Mouse (Mus musculus) splenic B cell, adult 2 months (primary cell): ENCODE measurements around the gene Hoxa6.

ENCODE experiments used
- DNase-seq: peaks from one replicate; pipeline ENCODE4 v3.0.0-alpha.2; 2011; ENCODE audit warnings: low read depth, low spot score
- H3K27me3 ChIP-seq: 2 replicates; pipeline ENCODE4 v1.6.1; 2012; ENCODE audit warnings: mild to moderate bottlenecking, low read length, moderate library complexity, mixed read lengths; ENCODE audit not compliant: control insufficient read depth, poor library complexity, insufficient read depth, severe bottlenecking
- H3K36me3 ChIP-seq: 2 replicates; pipeline ENCODE4 v1.6.1; 2012; ENCODE audit warnings: mild to moderate bottlenecking, low read length, moderate library complexity, mixed read lengths; ENCODE audit not compliant: control insufficient read depth, poor library complexity, insufficient read depth, severe bottlenecking

Gene Hoxa6

GRCm38 (mm10) chr6:52190906-52191810 is 17.4 kb downstream of the Hoxa6 start, which contains the start of gene Hoxa4:
Gene Hoxa4, minus strand, starts transcription at chr6:52191753.
- H3K36me3 ChIP-seq, result no peaks in the 10 kb centered on the region

GRCm38 (mm10) chr6:52190410-52190809 is 18.1 kb downstream of the Hoxa6 start:
- Histone ChIP-seq H3K36me3 (no peaks in the 10 kb centered on the region), H3K27me3 (no peaks in the 10 kb centered on the region)
- DNase-seq, result no peak

More at GRCm38 (mm10) chr6:52190906-52191810, 17.4 kb downstream of the Hoxa6 start, which contains the start of gene Hoxa4:
- DNase-seq, result no peak
- H3K27me3 ChIP-seq, result no peaks in the 10 kb centered on the region

- Histone ChIP-seq H3K36me3 (no peaks in the 10 kb centered on the region), H3K27me3 (no peaks in the 10 kb centered on the region)
- DNase-seq, result no peak
These were observed 18.6 kb downstream of the Hoxa6 start for GRCm38 (mm10) chr6:52189909-52190308.

- DNase-seq, result no peak
- no peaks in the 10 kb centered on the region for H3K36me3 ChIP-seq
- no peaks in the 10 kb centered on the region for H3K27me3 ChIP-seq
These were observed 19.3 kb downstream of the Hoxa6 start for GRCm38 (mm10) chr6:52189172-52189591.

GRCm38 (mm10) chr6:52186500-52186899 is 22.0 kb downstream of the Hoxa6 start:
- DNase-seq, result no peak
- H3K36me3 ChIP-seq, result no peaks in the 10 kb centered on the region
- no peaks in the 10 kb centered on the region for H3K27me3 ChIP-seq

- H3K27me3 ChIP-seq, result no peaks in the 10 kb centered on the region
- no peaks in the 10 kb centered on the region for H3K36me3 ChIP-seq
- DNase-seq, result no peak
These were observed 22.7 kb downstream of the Hoxa6 start for GRCm38 (mm10) chr6:52185834-52186233.

GRCm38 (mm10) chr6:52185222-52185621 is 23.3 kb downstream of the Hoxa6 start:
- Histone ChIP-seq H3K36me3 (no peaks in the 10 kb centered on the region), H3K27me3 (no peaks in the 10 kb centered on the region)
- no peak for DNase-seq

GRCm38 (mm10) chr6:52184668-52185067 is 23.9 kb downstream of the Hoxa6 start:
- no peaks in the 10 kb centered on the region for H3K36me3 ChIP-seq
- DNase-seq, result no peak
- no peaks in the 10 kb centered on the region for H3K27me3 ChIP-seq

- Histone ChIP-seq H3K36me3 (no peaks in the 10 kb centered on the region), H3K27me3 (no peaks in the 10 kb centered on the region)
- no peak for DNase-seq
These were observed 25.0 kb downstream of the Hoxa6 start for GRCm38 (mm10) chr6:52183311-52184080.

GRCm38 (mm10) chr6:52182793-52183192 is 25.7 kb downstream of the Hoxa6 start:
- no peak for DNase-seq
- Histone ChIP-seq H3K36me3 (no peaks in the 10 kb centered on the region), H3K27me3 (no peaks in the 10 kb centered on the region)

GRCm38 (mm10) chr6:52182030-52182429 is 26.5 kb downstream of the Hoxa6 start:
- no peaks in the 10 kb centered on the region for H3K27me3 ChIP-seq
- no peaks in the 10 kb centered on the region for H3K36me3 ChIP-seq
- DNase-seq, result no peak

GRCm38 (mm10) chr6:52180726-52181125 is 27.8 kb downstream of the Hoxa6 start:
- no peak for DNase-seq
- Histone ChIP-seq H3K36me3 (no peaks in the 10 kb centered on the region), H3K27me3 (peaks cover 2% of the 10 kb centered on the region; the same call in 1 of the 2 replicates)

GRCm38 (mm10) chr6:52180213-52180710 is 28.3 kb downstream of the Hoxa6 start:
- H3K27me3 ChIP-seq, result peaks cover 2% of the 10 kb centered on the region; the same call in 1 of the 2 replicates
- no peak for DNase-seq

GRCm38 (mm10) chr6:52179690-52180089 is 28.8 kb downstream of the Hoxa6 start:
- Histone ChIP-seq H3K36me3 (no peaks in the 10 kb centered on the region), H3K27me3 (peaks cover 2% of the 10 kb centered on the region; the same call in 1 of the 2 replicates)
- no peak for DNase-seq

More at GRCm38 (mm10) chr6:52180213-52180710, 28.3 kb downstream of the Hoxa6 start:
- H3K36me3 ChIP-seq, result no peaks in the 10 kb centered on the region
